Mouse (Mus musculus) right cerebral cortex, postnatal 25 days (tissue): ENCODE data around the gene Gm49387.
"Not testable (repeated sequence)": the region's sequence is repeated elsewhere in the genome, so short reads cannot be mapped to it uniquely, and the experiment has no call there.

Experiments used
- DNase-seq: peaks from one replicate; pipeline ENCODE4 v3.0.0; 2022

Gm49387 gene

DNA sequence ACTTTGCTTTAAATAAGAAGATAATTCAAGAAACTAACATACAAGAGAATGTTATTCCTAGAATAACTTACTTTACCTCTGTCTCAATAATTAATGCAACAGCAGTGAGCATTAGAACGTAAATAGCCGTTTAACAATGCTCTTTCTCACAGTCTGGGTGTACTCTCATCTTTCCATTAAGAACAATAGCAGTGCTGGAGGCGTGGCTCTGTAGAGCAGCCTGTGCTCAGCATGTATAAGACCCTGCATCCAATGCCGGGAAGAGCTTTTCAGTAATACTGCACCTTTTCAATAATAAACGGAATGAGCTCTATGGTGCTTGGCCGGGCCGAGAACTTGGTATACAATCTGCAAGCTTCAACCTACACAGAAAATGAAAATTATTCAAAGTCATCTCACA is 10.0 kb downstream of the Gm49387 start:
- no peak for DNase-seq

GRCm38 (mm10) chr14:31622748-31623147 is 17.9 kb downstream of the Gm49387 start:
- DNase-seq = peak; percentile 55

DNA sequence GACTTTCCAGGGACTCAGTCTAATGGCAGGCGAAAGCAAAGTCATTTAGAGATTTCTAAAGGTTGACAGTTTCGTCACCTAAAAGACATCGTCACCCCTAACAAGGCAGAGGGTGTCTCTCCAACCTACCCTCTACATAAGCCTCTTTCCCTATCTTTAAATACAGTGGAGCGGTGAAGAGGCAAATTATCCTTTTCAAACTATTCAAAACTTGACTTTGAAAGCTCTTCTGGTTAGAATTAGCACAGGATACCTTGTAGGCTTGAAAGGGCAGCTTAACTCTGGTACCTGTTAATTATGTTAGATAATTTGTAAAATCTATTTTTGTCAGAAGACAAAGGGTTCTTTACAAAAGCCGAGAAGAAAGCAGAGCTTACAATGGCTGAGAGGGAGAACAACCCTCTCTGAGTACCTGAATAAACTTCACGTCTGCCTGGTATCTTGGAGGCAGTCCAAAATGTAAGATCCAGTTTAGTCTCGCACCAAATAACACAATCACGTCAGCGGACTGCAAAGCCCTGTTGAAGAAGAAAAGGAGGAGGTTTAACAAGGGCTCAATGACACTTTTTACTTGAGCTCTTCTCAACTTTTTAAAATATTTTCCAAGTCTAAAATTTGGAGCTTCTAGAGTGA is 20.0 kb downstream of the Gm49387 start:
- no peak for DNase-seq

DNA sequence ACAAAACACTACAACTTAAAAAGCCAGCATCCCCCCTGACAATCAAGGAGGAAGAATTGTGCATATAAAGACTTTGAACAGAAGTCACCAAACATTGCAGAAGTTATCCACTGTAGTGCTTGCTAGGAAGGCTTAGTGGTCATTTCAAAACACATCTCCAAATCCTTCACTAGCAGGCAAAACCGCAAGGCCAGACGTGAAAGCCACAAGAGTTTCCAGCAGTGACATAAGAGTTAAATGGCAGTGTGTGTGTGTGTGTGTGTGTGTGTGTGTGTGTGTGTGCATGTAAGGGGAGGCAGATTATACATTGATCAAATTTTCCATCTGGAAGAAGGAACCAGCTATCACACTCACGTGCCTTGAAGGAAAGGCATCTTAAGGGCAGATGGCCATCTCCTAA is 22.7 kb downstream of the Gm49387 start:
- DNase-seq = no peak

GRCm38 (mm10) chr14:31617204-31617603 is 23.5 kb downstream of the Gm49387 start:
- DNase-seq = peak; percentile 38

DNA sequence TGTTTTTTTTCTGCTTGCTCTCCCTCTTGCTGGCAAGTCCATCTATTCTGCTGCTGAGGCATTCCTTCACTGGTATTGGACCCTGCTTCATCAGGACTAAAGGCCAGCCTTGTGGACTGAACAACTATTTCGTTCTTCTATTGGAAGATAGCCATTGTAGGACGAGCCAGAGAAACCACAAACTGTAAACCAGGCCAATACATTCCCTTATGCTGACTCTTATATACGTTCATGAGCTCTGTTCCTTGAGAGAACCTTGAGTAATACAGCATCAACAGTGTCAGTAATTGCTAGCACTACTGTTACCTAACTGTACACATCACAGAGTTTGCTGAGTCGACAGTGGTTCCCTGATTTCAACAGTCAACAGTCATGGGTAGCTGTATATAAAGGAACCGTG is 27.0 kb downstream of the Gm49387 start:
- DNase-seq = no peak

GRCm38 (mm10) chr14:31611986-31612385 is 28.7 kb downstream of the Gm49387 start:
- no peak for DNase-seq

DNA sequence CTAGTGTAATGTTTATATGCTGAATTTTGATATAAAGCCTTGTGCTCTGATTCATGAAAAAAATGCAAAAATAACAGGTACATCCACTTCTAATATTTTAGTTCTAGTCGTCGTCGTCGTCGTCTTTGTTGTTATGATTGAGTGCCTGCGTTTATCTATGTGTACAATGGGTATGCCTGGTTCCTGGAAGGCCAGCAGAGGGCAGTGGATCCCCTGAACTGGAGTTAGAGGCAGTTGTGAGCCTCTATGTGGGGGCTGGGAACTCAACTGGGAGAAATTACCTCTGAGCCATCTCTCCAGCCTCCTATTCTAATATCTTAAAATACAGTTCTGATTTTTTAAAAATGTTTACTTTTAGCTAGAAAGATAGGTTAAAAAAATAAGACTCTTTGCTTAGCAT is 35.2 kb downstream of the Gm49387 start:
- no peak for DNase-seq

DNA sequence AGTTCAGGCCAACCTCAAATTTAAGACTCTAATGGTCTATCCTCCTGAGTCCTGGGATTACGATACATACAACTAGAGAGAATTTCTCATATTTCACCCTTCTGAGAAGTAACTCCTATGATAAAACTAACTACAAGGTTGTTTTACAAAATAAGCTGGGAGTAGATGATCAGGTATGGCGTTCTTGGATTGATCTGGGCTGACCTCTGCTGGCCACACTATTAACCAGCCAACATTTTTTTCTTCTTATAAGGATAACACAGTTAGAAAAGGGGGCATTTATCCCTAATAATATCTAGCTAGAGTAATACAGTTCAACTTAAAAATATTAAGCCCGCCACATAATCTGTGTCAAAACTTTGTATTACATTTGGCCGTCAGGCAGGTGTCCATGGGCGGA is 35.8 kb downstream of the Gm49387 start:
- no peak for DNase-seq

GRCm38 (mm10) chr14:31602616-31602979 is 38.1 kb downstream of the Gm49387 start:
- DNase-seq = not testable (repeated sequence)

- no peak for DNase-seq
Measured at GRCm38 (mm10) chr14:31601908-31602615, 38.6 kb downstream of the Gm49387 start.

GRCm38 (mm10) chr14:31597446-31597845 is 43.2 kb downstream of the Gm49387 start:
- no peak for DNase-seq

DNA sequence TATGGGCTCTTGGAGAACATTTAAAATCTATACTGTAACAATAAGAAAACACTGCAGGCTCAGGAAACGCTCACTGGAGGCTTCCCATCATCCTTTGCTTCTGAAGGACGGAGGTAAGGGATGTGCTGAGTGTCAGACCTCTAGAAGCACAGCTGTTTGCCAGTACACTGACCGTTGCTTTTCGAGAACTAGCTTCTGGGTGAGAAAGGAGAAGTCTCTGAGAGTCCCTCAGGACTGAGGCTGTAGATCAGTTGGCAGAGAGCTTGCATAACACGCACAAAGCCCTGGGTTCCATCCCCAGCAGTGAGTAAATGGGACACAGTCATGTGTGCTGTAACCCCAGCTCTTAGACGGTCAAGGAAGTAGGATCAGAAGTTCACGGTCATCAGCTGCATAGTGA is 44.3 kb downstream of the Gm49387 start:
- no peak for DNase-seq

DNA sequence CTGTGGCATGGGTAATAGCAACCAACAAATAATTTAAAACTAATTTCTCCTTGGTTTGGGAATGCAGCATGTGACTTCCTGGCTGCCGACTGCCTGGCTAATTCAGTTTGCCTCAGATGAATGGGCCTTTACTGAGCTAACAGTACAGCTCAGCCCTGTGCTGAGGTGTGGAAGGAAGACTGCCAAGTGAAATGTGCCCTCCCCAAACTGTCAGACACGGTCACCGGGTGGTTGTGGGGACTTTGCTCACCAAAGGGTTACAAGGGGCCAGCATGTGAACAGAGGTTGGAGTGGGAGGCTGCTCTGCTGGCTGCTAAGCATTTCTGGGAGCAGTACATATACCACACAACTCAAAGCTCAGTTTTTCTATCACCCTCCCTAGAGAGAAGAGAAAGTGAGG is 46.0 kb downstream of the Gm49387 start:
- no peak for DNase-seq

DNA sequence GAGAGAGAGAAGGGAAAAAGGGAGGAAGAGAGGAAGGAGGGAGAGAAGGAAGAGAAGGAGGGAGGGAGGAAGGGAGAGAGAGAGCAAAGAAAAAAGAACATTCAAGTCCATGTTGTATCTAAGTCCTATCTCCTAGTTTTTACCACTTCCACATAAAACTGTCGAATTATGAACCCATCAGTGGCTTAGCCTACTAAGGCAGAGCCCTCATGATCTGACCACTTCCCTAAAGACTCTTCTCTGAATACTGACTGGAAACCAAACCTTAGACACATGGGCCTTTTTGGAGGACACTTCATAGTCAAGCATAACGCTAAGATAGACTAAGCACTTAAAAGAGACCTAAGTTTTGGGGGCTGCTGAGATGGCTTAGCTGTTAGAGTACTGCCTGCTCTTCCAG is 47.6 kb downstream of the Gm49387 start:
- DNase-seq = no peak

DNA sequence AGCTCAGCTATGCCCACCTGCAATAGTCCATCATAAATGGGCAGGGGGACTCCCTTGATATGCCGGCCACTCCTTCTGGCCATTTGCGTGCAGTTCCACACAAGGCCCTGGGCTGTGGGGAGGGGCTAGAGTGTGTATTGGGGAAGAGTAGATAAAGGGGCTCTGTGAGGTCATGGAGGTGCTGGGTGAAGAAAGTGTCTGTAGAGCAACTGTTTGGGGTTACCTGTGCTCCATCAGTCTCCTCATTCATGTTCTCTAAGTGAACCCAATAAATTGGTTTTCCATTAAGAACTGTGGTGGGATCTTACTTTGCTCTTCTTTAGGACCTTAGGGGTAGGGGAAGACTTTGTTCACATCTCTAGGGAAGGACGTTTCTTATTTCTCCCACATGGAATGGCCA is 49.4 kb downstream of the Gm49387 start, which contains the start of gene Colq:
Colq (minus strand) TSS at position 101 of the 400 bp plus-strand sequence.
- no peak for DNase-seq

- no peak for DNase-seq
Measured at GRCm38 (mm10) chr14:31586451-31586850, 54.2 kb downstream of the Gm49387 start.

GRCm38 (mm10) chr14:31583082-31583481 is 57.6 kb downstream of the Gm49387 start:
- DNase-seq = no peak

- no peak for DNase-seq
Measured at GRCm38 (mm10) chr14:31577966-31578735, 62.5 kb downstream of the Gm49387 start.

GRCm38 (mm10) chr14:31576846-31577697 is 63.6 kb downstream of the Gm49387 start:
- no peak for DNase-seq

GRCm38 (mm10) chr14:31575866-31576265 is 64.8 kb downstream of the Gm49387 start:
- DNase-seq = peak; percentile 53

DNA sequence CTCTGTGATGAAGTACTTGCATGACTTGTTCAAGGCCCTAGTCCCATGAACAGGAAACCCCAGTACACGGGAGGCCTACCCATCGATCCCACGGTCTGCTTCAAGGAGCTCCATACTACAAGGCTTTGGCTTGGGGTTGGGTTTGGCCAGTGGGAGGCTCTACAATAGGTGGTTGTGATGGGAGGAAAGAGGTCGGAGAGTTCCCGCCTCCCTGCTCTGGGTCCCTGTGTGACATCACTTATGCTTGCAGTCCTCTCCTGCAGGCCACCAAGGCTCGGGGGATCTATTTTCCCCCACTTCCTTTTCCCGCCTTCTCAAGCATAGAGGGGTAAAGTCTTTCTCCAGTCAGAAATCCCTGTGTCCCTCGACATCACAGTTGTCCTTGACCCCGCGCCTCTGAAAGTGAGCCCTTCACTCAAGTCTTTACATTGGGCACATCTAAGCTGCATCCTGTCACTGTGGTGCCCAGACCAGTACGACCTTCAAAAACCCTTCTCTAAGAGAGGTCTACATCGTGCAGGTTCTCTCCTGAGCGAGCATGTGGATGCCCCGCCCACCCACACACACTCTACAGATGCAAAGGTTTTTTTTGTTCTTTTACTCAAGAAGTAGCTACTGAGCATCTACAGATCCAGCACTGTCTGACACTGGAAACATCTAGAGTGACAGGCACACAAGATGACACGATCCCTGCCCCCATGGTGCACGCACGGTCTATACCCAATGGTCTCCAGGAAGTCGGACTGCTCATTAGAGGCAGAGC is 65.6 kb downstream of the Gm49387 start:
- no peak for DNase-seq
